Mouse (Mus musculus) brain, adult 10 weeks (tissue): ENCODE results near the gene BC051142. TPM values are rescaled to one million over a fixed set of nuclear protein-coding genes. Genes with fewer than 3 reads are reported as not detected.

Experiments
- polyA plus RNA-seq: library from polyadenylated mRNA; stranded (reverse); fragments of 350-450 nt; fragmentation: Illumina TruSeq; extraction: RNeasy Lipid Tissue Mini Kit (QIAGEN cat#74804); gene quantifications from one replicate; pipeline ENCODE4 v1.2.3, GENCODE M21; 2015; ENCODE audit warnings: low read depth, low replicate concordance

The BC051142 gene
- 4.6 TPM for polyA plus RNA-seq

DNA sequence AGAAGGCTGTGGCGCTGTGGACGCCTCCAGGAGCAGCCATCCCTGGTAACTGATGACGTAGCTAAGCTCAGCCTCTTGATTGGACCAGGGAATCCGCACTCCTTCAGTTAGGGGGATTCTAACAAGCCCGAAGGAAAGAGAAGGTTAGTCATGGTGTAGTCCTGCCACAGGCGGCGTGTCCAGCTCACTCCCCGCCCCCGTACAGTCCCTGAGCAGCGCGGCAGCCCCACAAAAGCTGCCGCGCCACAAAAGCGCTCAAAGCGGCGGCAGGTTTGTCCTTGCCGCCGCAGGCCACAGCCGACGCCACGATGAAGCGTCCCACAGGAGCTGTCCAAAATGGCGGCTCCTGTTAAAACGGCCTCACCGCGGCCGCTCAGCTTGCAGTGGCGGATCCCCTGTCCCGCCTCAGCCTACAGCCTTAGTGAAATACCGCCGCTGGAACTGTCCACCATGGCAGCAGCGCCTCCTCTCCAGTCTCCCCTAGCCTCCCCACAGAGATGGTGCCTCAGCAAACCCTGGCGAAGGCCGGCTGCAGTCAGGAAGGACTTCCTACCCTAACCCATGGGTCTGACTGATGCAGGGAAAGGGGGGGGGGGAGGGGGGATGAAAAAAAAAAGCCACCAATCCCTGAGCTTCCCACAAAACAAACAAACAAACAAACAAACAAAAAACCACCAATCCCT, at the start of gene BC051142:
BC051142 (plus strand) TSS at position 110 of the 683 bp plus-strand sequence.

DNA sequence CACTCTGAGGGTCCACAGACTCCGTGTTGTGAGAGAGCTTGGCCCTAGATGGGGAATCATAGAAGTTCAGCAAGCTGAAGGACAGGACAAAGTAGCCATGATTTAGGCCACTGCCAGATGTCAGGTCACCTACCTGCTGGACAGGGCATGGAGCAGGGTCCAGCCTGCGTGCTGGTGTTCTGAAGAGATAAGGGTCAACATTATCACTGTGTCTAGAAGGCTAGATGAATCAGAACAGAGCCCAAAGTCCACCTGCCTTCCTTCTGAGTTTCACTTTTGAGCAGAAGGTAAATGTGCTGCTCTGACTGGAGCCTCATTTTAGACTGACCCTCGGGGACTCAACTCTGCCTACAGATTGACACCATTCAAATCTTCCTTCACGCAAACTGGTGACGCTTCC, 44.1 kb upstream of the BC051142 start, which contains the start of gene Btnl2:
Btnl2 (plus strand) TSS at position 284 of the 400 bp plus-strand sequence.

DNA sequence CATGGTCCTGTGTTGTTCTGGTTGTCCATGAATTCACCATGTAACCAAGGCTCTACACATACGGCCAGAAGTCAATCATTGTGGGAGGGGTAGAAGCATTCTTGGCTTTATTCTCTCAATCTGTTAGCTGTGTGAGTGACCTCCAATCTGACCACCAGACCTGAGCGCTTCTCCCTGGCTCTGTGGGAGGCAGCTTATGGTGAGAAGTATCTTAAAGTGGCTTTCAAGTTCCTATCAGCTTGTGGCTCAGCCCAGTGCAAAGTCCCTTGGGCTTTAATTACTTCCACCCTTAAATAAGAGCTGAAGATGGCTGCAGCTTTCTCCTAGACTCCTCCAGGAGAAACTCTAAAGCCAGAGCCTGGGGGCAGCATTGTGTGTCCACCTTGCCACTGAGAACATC, 21.8 kb upstream of the BC051142 start, which contains the start of gene Btnl1:
Btnl1 (plus strand) TSS at position 286 of the 400 bp plus-strand sequence.

DNA sequence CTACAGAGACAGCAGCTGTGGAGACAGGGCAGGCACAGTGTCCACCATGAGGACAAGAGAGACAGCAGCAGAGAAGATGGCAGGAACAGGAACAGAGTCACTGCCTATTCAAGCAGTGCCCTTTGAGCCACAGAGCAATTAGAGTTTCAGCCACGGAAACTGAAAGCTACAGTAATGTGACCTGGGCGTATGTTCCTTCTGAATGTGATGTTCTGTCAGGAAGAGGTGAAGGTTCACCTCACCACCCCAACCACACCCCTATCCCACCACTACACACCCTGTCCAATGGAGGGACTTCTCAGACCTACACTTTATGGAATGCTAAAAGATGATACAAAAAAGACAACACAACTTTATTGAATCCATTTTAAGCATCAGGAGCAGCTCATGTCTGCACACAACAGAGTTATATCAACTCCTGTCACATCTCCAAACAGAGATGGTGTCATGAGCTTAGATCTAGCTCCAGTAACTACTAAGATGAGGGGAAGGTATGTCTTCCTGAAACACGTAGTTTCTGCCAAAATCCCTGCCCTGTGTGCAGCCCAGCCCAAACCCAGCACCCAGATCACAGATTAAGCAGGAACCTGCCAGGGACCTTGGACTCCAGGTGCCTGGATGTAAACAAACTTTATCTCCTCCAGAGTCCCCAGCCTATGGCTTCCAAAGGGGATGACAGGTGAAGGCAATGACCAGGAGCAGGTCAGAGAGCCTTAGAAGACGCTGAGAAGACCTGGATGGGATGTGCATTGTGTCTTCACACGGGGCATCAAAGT, 78.8 kb downstream of the BC051142 start, which contains the start of gene Btnl4:
Btnl4 (minus strand) TSS at position 81 of the 776 bp plus-strand sequence.

Other genes with a start within 250 kb of the BC051142 start
- gene H2-DMb1, start 245.7 kb upstream of the BC051142 start, polyA plus RNA-seq, result 2.6 TPM
- gene Tap1, start 211.3 kb upstream of the BC051142 start, polyA plus RNA-seq, result 2.1 TPM
- gene Psmb9, start 211.1 kb upstream of the BC051142 start, polyA plus RNA-seq, result 3.4 TPM
- gene Psmb8, start 201.1 kb upstream of the BC051142 start, polyA plus RNA-seq, result 7.5 TPM
- gene Tap2, start 195.3 kb upstream of the BC051142 start, polyA plus RNA-seq, result 5.0 TPM
- gene H2-Ob, start 159.9 kb upstream of the BC051142 start, polyA plus RNA-seq, result 1.2 TPM
- 3.8 TPM for gene H2-Ab1, start 141.1 kb upstream of the BC051142 start, polyA plus RNA-seq
- 4.1 TPM for gene H2-Aa, start 111.0 kb upstream of the BC051142 start, polyA plus RNA-seq
- gene H2-Eb1, start 93.0 kb upstream of the BC051142 start, polyA plus RNA-seq, result 4.5 TPM
- gene H2-Eb2, start 73.2 kb upstream of the BC051142 start, polyA plus RNA-seq, result 0.12 TPM
- gene Btnl2, start 44.0 kb upstream of the BC051142 start, polyA plus RNA-seq, result not detected
- gene Btnl1, start 21.7 kb upstream of the BC051142 start, polyA plus RNA-seq, result not detected
- gene Btnl4, start 78.5 kb downstream of the BC051142 start, polyA plus RNA-seq, result not detected
- not detected for gene Btnl6, start 118.5 kb downstream of the BC051142 start, polyA plus RNA-seq
- 2.6 TPM for gene Notch4, start 165.4 kb downstream of the BC051142 start, polyA plus RNA-seq
- gene Gpsm3, start 191.0 kb downstream of the BC051142 start, polyA plus RNA-seq, result 3.5 TPM
- gene Pbx2, start 192.4 kb downstream of the BC051142 start, polyA plus RNA-seq, result 44.5 TPM
- 0.58 TPM for gene Ager, start 199.0 kb downstream of the BC051142 start, polyA plus RNA-seq
- gene Rnf5, start 204.9 kb downstream of the BC051142 start, polyA plus RNA-seq, result 111 TPM
- 124 TPM for gene Agpat1, start 205.4 kb downstream of the BC051142 start, polyA plus RNA-seq
- gene Egfl8, start 217.2 kb downstream of the BC051142 start, polyA plus RNA-seq, result 3.2 TPM
- gene Ppt2, start 229.7 kb downstream of the BC051142 start, polyA plus RNA-seq, result 37.7 TPM
- 123 TPM for gene Prrt1, start 230.7 kb downstream of the BC051142 start, polyA plus RNA-seq
- 12.5 TPM for gene Fkbpl, start 245.9 kb downstream of the BC051142 start, polyA plus RNA-seq
- gene Atf6b, start 248.3 kb downstream of the BC051142 start, polyA plus RNA-seq, result 54.8 TPM